Mouse (Mus musculus) testis, postnatal 10 days (tissue): ENCODE measurements around the gene Prl.
"Not testable (repeated sequence)": the region's sequence is repeated elsewhere in the genome, so short reads cannot be mapped to it uniquely, and the experiment has no call there.

Experiments
- DNase-seq: peaks from one replicate; pipeline ENCODE4 v3.0.0; 2021; ENCODE audit warnings: low spot score

Gene Prl

DNA sequence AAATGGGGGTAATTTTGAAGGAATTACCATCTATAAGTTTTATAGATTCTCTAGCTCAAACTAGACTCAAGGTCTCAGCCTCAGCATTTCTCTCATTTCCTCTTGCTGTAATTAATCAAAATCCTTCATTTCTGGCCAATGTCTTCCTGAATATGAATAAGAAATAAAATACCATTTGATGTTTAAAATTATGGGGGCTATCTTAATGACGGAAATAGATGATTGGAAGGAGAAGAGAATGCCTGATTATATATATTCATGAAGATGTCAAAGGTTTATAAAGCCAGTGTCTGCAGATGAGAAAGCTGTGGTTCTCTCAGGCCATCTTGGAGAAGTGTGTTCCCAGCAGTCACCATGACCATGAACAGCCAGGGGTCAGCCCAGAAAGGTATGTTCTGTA is at the start of gene Prl:
Prl (plus strand) TSS at position 301 of the 400 bp plus-strand sequence.
- DNase-seq, result no peak

- DNase-seq, result no peak
Measured at GRCm38 (mm10) chr13:27026614-27027013, 30.8 kb upstream of the Prl start.

GRCm38 (mm10) chr13:27027376-27027775 is 30.0 kb upstream of the Prl start:
- DNase-seq, result no peak

- no peak for DNase-seq
Measured at GRCm38 (mm10) chr13:27028501-27029240, 28.7 kb upstream of the Prl start.

DNA sequence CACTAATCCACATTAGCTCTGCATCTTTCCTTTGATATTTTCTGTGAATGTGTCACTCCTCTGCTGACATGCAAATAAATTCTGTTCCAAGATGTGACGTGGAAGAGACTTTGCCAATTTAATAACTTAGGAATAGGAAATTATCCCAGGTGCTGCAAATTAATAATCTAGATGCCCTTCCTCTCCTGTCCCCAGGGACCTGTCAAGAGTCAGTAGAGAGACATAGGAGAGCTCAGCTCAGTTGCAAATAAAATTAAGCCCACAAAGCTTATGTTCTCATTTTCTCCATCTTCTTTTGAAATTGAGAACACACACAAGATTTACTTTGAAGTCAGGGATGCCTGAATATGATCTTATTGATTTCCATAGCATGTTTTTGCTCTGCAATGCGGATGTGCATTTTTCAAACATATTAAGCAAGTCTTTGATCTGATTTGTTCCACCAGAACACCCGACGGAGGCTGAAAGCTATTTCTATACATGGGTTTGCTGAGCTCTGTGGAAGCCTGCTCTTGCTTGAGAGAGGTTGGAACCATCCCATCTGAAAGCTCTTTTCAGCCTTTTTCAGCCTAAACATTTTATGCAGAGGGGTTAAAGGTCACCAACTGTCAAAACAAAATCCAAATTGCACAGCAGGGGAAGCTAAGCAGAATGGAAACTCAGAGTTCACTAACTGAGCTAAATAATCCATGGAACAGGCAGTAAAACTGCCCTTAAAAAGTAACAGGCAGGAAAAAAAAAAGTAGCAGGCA is 26.1 kb upstream of the Prl start:
- DNase-seq, result no peak

GRCm38 (mm10) chr13:27031853-27032240 is 25.5 kb upstream of the Prl start:
- DNase-seq, result no peak

DNA sequence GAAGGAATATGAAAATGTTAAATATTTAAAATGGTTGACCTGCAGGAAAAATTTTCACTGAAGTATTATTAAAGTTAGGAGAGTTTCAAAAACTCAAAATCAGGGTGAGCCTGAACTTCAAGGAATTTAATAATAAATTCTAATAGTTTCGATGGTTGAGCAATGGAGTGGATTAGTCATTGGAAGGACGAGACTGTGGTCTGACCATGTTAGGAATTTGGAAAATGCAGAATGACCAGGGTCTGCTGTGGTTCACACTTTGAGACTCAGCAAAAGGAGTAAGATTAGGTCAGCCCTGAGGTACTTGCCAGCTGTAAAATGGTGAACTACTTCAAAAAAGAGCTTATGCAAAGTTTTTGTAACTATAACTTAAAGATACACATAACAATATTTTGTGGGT is 24.4 kb upstream of the Prl start:
- DNase-seq, result no peak

GRCm38 (mm10) chr13:27042185-27042584 is 15.2 kb upstream of the Prl start:
- no peak for DNase-seq

GRCm38 (mm10) chr13:27043326-27043725 is 14.0 kb upstream of the Prl start:
- no peak for DNase-seq

DNA sequence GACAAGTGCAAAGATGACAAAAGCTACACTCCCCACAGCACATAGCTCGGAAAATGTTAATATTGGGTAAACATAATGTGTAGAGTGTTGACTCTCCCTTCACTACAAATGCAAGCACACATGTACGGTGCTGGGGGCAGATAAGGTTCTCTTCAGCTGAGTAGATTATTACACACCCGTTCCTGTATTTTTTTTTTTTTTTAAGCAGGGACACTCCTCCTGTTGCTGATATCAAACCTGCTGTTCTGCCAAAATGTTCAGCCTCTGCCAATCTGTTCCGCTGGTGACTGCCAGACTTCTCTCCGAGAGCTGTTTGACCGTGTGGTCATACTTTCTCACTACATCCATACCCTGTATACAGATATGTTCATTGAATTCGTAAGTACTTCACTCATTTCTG is 1.8 kb downstream of the Prl start:
- no peak for DNase-seq

DNA sequence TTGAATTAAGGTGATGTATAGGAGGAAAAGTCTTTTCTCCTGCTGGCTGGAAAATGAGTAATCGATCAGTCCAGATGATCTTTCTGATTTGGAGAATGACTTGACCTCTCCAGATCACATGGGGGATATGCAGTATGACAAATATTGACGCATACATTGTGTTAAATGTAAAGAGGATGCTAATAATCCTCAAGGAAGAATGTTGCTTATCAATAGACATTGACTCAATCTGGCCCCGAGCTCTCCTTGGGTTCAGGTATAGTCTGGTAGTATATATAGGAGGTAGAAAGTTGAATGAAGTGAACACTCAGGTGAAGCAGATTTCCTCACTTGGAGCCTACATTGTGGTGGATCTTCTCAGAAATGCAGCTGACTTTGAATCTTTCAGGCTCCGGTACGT is 36.5 kb downstream of the Prl start, which contains the start of gene Prl3d1:
Prl3d1 (plus strand) TSS at position 301 of the 400 bp plus-strand sequence.
- not testable (repeated sequence) for DNase-seq
